Comparison of ENCODE assay signal across 8 mouse cellular contexts in the genomic region with DNA sequence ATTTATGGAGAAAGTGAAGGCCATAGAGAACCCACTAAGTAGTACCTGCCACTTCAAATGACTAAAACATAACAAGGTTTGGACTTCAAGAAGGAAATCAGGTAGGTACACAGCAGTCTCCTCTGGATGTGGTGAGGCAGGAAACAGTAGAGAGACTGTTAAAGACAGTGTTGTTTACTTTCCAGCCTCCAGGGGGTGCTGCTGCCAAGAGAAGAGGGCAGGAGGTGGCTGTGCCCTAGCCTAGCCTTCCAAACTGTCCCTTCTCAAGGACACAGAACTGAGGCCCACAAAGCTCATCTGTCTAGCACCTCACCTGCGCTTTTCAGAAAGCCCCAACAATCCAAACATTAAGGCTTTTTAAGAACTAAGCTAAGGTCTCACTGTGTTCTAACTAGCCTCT.
DNase-seq lines count a peak whose midpoint lies in the region; ATAC-seq and TF ChIP-seq lines count a peak whose summit lies in the region.

No protein-coding gene starts in this region.

- no peak for ATAC-seq in erythroid progenitor cell, adult 5-6 weeks (replicated peaks; ENCODE audit: low FRiP score, poor library complexity, severe bottlenecking)

- no peak for TF ChIP-seq EP300 in ES-Bruce4 (IDR thresholded peaks at IDR 0.05; ENCODE audit: insufficient read depth, low read depth, low read length)

- H3K9ac ChIP-seq in ES-Bruce4 (ENCODE audit: low read depth, poor library complexity, severe bottlenecking), result no peak overlapping the region

- TF ChIP-seq POLR2A in ES-Bruce4 (IDR thresholded peaks at IDR 0.05; ENCODE audit: insufficient read depth, low read length), result no peak

- H3K9me3 ChIP-seq in ES-Bruce4 (replicated peaks; ENCODE audit: control insufficient read depth, insufficient read depth, low read length, poor library complexity, severe bottlenecking), result no peaks in the 10 kb centered on the region

- DNase-seq in A20 (ENCODE audit: low read depth, low spot score), result peak; percentile 74
- peak; percentile 69 for DNase-seq in cerebellum, adult 18-20 months
- DNase-seq in gastrocnemius, postnatal 25 days, result peak; percentile 20
- peak; percentile 72 for DNase-seq in kidney, adult 9 months
- DNase-seq in lung, postnatal 10 days, result peak; percentile 82
- DNase-seq in skeletal muscle tissue, adult 2 months (ENCODE audit: low read depth, low spot score), result peak; percentile 22

- TF ChIP-seq CTCF in ES-Bruce4 (IDR thresholded peaks at IDR 0.05; ENCODE audit: low read depth, low read length), result peak; percentile 91

- peaks cover 3% of the 10 kb centered on the region for H3K4me1 ChIP-seq in ES-Bruce4 (ENCODE audit: control insufficient read depth, insufficient read depth, low read length)

- H3K36me3 ChIP-seq in ES-Bruce4 (ENCODE audit: control insufficient read depth, insufficient read depth, low read length, poor library complexity, severe bottlenecking), result no peaks in the 10 kb centered on the region

- no peak overlapping the region for H3K27ac ChIP-seq in ES-Bruce4 (ENCODE audit: insufficient read depth, low read length)

- H3K4me3 ChIP-seq in ES-Bruce4 (ENCODE audit: low read depth, low read length), result no peak overlapping the region

- no peaks in the 10 kb centered on the region for H3K27me3 ChIP-seq in ES-Bruce4 (ENCODE audit: control insufficient read depth, insufficient read depth, low read length, poor library complexity, severe bottlenecking)

Comparison
In these comparisons a context has a peak if more than half of its experiments do, and no peak if none do; other contexts are left out.
1. DNase-seq: peak in every context shown above with its lines; median percentile 82 in lung, postnatal 10 days; 74 in A20; 72 in kidney, adult 9 months; 69 in cerebellum, adult 18-20 months; 22 in skeletal muscle tissue, adult 2 months; 20 in gastrocnemius, postnatal 25 days.